Mouse (Mus musculus) bone marrow macrophage, adult 2 months (primary cell): ENCODE data around the gene Hs2st1. TPM values are rescaled to one million over a fixed set of nuclear protein-coding genes. Genes with fewer than 3 reads are reported as not detected.

ENCODE experiments used
- H3K27ac ChIP-seq: 2 replicates; pipeline ENCODE4 v1.5.1; 2012; ENCODE audit warnings: low read depth, low read length; ENCODE audit not compliant: insufficient read depth
- H3K4me1 ChIP-seq: 2 replicates; pipeline ENCODE4 v1.6.1; 2012; ENCODE audit warnings: low read length; ENCODE audit not compliant: control insufficient read depth, insufficient read depth
- H3K4me3 ChIP-seq: 2 replicates; pipeline ENCODE4 v1.5.1; 2012; ENCODE audit warnings: mild to moderate bottlenecking, low read length, moderate library complexity; ENCODE audit not compliant: insufficient read depth
- CTCF ChIP-seq: IDR thresholded peaks from 2 replicates; pipeline ENCODE4 v1.5.1; 2012; ENCODE audit warnings: low read depth, mild to moderate bottlenecking, low read length, moderate library complexity
- POLR2A ChIP-seq: IDR thresholded peaks from 2 replicates; pipeline ENCODE4 v1.6.1; 2012; ENCODE audit warnings: mild to moderate bottlenecking, low read depth, low read length, borderline replicate concordance
- polyA plus RNA-seq: library from polyadenylated mRNA; stranded (reverse); fragments of >200 nt; gene quantifications from 2 replicates; pipeline ENCODE4 v1.2.4, GENCODE M21; 2012; ENCODE audit not compliant: missing spikeins, insufficient read depth, insufficient read length

Gene Hs2st1
- polyA plus RNA-seq, 1 experiment = 31.0 TPM

DNA sequence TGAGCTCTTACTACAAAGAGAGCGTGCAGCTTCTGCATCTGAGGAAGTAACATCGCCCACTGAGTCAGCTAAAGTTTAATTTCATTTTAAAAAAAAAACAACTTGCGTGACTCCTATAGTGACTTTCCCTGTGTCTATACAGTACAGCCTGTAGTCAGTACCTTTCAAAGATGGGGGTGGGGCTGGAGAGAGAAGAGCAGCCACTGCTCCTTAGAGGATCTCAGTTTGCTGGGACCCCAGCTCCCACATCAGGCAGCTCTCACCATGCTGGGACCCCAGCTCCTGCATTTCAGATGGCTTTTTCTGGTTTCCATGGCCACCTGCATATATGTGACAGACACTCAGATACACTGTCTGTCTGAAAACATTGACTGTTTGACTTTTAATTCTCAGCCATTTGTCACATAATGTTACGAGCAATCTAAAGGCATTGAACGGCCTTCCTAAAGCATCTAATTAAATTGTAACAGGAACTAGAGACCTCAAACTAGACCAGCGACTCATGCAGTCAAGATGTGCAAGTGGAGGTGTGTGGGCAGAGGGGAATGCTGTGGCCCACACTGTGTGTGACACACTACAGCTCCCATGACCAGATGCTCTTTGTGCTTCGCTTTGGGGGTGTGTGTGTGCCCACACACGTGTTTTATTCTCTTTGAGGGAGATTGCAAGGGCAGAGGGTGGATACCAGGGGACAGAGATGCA lies 19.4 kb upstream of the Hs2st1 start:
- H3K4me1 ChIP-seq = peaks cover 35% of the 10 kb centered on the region
- H3K4me3 ChIP-seq = no peak overlapping the region
- peak overlapping the region; percentile 47 for H3K27ac ChIP-seq
- no peak for TF ChIP-seq CTCF
- TF ChIP-seq POLR2A = no peak

DNA sequence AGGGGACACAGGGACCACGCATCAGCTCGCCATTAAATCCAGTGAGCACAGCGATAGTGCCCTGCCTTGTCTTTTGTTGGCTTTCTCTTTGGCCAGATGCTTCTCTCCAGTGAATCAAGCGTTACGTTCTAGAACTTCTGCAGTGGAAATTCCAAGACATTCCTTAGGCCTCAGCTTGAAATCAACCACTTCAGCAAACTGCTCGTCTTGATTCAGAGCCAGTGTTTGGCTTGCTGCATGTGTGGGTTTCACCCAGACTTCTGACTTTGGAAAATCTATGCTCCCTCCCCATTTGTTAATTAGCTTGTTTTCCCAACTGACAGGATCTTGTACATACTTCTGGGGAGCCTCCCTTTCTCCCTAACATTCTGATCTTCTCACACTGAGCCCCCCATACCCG lies 16.8 kb upstream of the Hs2st1 start:
- TF ChIP-seq CTCF = no peak
- TF ChIP-seq POLR2A = no peak
- peak overlapping the region; percentile 26 for H3K27ac ChIP-seq
- no peak overlapping the region for H3K4me3 ChIP-seq
- peaks cover 50% of the 10 kb centered on the region for H3K4me1 ChIP-seq

- H3K4me1 ChIP-seq = peaks cover 53% of the 10 kb centered on the region
- peak overlapping the region; percentile 15; the same call in 1 of the 2 replicates for H3K4me3 ChIP-seq
- TF ChIP-seq POLR2A = no peak
- TF ChIP-seq CTCF = no peak
- peak overlapping the region; percentile 93 for H3K27ac ChIP-seq
These were observed 15.0 kb upstream of the Hs2st1 start for GRCm38 (mm10) chr3:144584789-144585553.

DNA sequence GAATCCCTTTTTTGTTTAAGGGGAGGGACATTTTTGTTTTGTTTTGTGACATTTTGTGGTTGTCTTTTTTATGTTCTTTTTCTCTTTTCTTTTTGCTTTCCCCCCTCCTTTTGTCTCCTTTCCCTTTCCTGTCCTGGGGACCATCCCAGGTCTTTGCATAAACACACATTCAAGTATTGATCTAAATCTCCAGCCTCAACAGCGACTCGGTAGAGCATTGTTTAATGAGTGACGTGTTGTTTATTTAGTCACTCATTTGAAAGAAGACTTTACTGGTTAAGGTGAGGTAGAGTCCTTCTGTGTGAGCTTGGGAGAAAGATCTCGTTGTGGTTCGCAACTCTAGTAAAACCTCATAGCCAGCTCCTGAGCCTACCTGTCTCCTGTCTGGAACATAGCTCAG lies 13.8 kb upstream of the Hs2st1 start:
- Histone ChIP-seq H3K27ac (peak overlapping the region; percentile 93), H3K4me1 (peaks cover 51% of the 10 kb centered on the region), H3K4me3 (no peak overlapping the region)
- TF ChIP-seq POLR2A = no peak
- no peak for TF ChIP-seq CTCF

DNA sequence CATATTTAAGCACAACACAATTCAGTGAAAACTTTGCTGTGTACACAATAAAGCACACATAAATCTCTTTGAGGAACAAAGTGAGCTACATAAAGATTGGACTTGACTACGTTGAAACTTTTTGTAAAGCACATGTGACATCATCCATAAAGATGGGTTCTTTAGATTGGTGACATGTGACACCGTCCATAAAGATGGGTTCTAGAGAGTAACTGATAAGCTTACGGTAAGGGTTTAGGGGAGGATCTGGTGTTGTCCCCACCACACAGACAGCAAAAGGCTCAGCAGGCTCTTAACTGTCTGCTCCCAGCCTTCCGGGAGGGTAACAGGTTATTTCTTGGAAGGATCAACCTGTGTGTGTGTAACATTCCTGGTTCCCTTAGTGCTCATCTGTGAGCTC lies 12.3 kb upstream of the Hs2st1 start:
- Histone ChIP-seq H3K4me3 (no peak overlapping the region), H3K4me1 (peaks cover 44% of the 10 kb centered on the region), H3K27ac (no peak overlapping the region)
- no peak for TF ChIP-seq POLR2A

GRCm38 (mm10) chr3:144581842-144582241 lies 11.9 kb upstream of the Hs2st1 start:
- Histone ChIP-seq H3K4me3 (no peak overlapping the region), H3K27ac (no peak overlapping the region), H3K4me1 (peaks cover 39% of the 10 kb centered on the region)
- TF ChIP-seq POLR2A (no peak), CTCF (no peak)

- no peak overlapping the region for H3K4me3 ChIP-seq
- H3K4me1 ChIP-seq = peaks cover 26% of the 10 kb centered on the region
- H3K27ac ChIP-seq = no peak overlapping the region
- TF ChIP-seq POLR2A (no peak), CTCF (no peak)
These were observed 10.3 kb upstream of the Hs2st1 start for GRCm38 (mm10) chr3:144580281-144580680.

- H3K27ac ChIP-seq = no peak overlapping the region
- no peak overlapping the region for H3K4me3 ChIP-seq
- TF ChIP-seq CTCF (no peak), POLR2A (no peak)
- peaks cover 26% of the 10 kb centered on the region for H3K4me1 ChIP-seq
These were observed 9.8 kb upstream of the Hs2st1 start for GRCm38 (mm10) chr3:144579796-144580195.

GRCm38 (mm10) chr3:144578921-144579320 lies 8.9 kb upstream of the Hs2st1 start:
- Histone ChIP-seq H3K4me3 (no peak overlapping the region), H3K27ac (no peak overlapping the region), H3K4me1 (peaks cover 23% of the 10 kb centered on the region)
- TF ChIP-seq CTCF (no peak), POLR2A (no peak)

GRCm38 (mm10) chr3:144577366-144578340 lies 7.7 kb upstream of the Hs2st1 start:
- H3K4me3 ChIP-seq = no peak overlapping the region
- no peak for TF ChIP-seq CTCF
- TF ChIP-seq POLR2A = no peak
- peaks cover 21% of the 10 kb centered on the region for H3K4me1 ChIP-seq
- no peak overlapping the region for H3K27ac ChIP-seq
